In genomic region chr4:115647580-115647979, GRCm38 (mm10) we compare ENCODE assay signal across 10 mouse cellular contexts. TPM values are rescaled to one million over a fixed set of nuclear protein-coding genes. Genes with fewer than 3 reads are reported as not detected.
DNase-seq lines count a peak whose midpoint lies in the region; ATAC-seq and TF ChIP-seq lines count a peak whose summit lies in the region.
"Had no signal": no experiment of that assay in that cellular context is flagged by ENCODE, and none has a peak within 500 bp of the region (broad histone marks: within the 10 kb centered on the region; RNA-seq: fewer than 3 reads in every experiment).

Gene Cyp4b1 (minus strand): TSS chr4:115647723.

- peak; percentile 82 to 86 for DNase-seq in heart, adult 2 months
- DNase-seq in heart, embryonic 10.5 days (ENCODE audit: low spot score), result no peak
- DNase-seq in gastrocnemius, adult 8-10 months (ENCODE audit: low spot score in 2 of 2), result peak; percentile 32 to 51
- peak; percentile 80 for DNase-seq in kidney, postnatal 10 days
- peak; percentile 24 for DNase-seq in spleen, postnatal 36 days (ENCODE audit: low spot score in 2 of 2)
- DNase-seq in frontal cortex, postnatal 14 days (ENCODE audit: low spot score in 2 of 2), result no peak
- DNase-seq: right cerebral cortex, postnatal 4 days had no signal

- intact Hi-C loops in heart, adult 2 months (cut with DNase I), result loop anchor here (2.0 to 10.0 kb wide), 3 partner anchors 61 to 197 kb away; no protein-coding TSS in a partner anchor

- WGBS in heart, adult 2 months, result 41% methylated on average over 9 of the region's 9 CpGs
- WGBS in heart, embryonic 10.5 days, result 85% methylated on average over 9 of the region's 9 CpGs
- 95% methylated on average over 9 of the region's 9 CpGs for WGBS in hindbrain, embryonic 12.5 days

- TF ChIP-seq POLR2A in heart, adult 2 months (IDR thresholded peaks at IDR 0.05; ENCODE audit: insufficient read depth, low read depth, low read length), result peak; percentile 88

- peak within 1 kb of the TSS; percentile 80 for H3K27ac ChIP-seq in heart, adult 2 months
- no peak within 1 kb of the TSS for H3K27ac ChIP-seq in heart, embryonic 10.5 days
- no peak within 1 kb of the TSS for H3K27ac ChIP-seq in hindbrain, embryonic 12.5 days

- peak; percentile 18; the same call in 1 of the 2 replicates for TF ChIP-seq CTCF in heart, adult 2 months (IDR thresholded peaks at IDR 0.05)

- no peaks in the 10 kb centered on the region for H3K27me3 ChIP-seq in heart, adult 2 months (ENCODE audit: control insufficient read depth, insufficient read depth, low read length)
- H3K27me3 ChIP-seq in heart, embryonic 10.5 days (ENCODE audit: insufficient read depth, poor library complexity, severe bottlenecking), result no peaks in the 10 kb centered on the region
- no peaks in the 10 kb centered on the region for H3K27me3 ChIP-seq in hindbrain, embryonic 12.5 days

- H3K4me3 ChIP-seq in heart, adult 2 months, result peak within 1 kb of the TSS; percentile 47
- no peak within 1 kb of the TSS for H3K4me3 ChIP-seq in heart, embryonic 10.5 days
- H3K4me3 ChIP-seq in hindbrain, embryonic 12.5 days, result no peak within 1 kb of the TSS

- H3K79me2 ChIP-seq in heart, adult 2 months (replicated peaks; ENCODE audit: control insufficient read depth, insufficient read depth, low read length), result no peaks in the 10 kb centered on the region

- peak within 1 kb of the TSS; percentile 68 for H3K9ac ChIP-seq in heart, adult 2 months (ENCODE audit: low read depth, low read length)
- no peak within 1 kb of the TSS for H3K9ac ChIP-seq in hindbrain, embryonic 12.5 days

- no peak for ATAC-seq in granulocyte monocyte progenitor cell, adult 5-6 weeks (replicated peaks; ENCODE audit: poor library complexity, severe bottlenecking)
- no peak for ATAC-seq in hindbrain, embryonic 12.5 days (ENCODE audit: low FRiP score)

- no peak within 1 kb of the TSS for H3K4me2 ChIP-seq in hindbrain, embryonic 12.5 days (replicated peaks)

- H3K4me1 ChIP-seq in heart, adult 2 months (ENCODE audit: control insufficient read depth, insufficient read depth, low read length), result peaks cover 9% of the 10 kb centered on the region
- H3K4me1 ChIP-seq in heart, embryonic 10.5 days, result no peaks in the 10 kb centered on the region
- H3K4me1 ChIP-seq in hindbrain, embryonic 12.5 days, result no peaks in the 10 kb centered on the region

- peak; percentile 33; the same call in 1 of the 2 replicates for TF ChIP-seq EP300 in heart, adult 2 months (IDR thresholded peaks at IDR 0.05; ENCODE audit: insufficient read depth, low read depth, low read length)

- H3K36me3 ChIP-seq in heart, adult 2 months (ENCODE audit: control insufficient read depth, insufficient read depth, low read length), result peaks cover 7% of the 10 kb centered on the region; the same call in 1 of the 2 replicates
- no peaks in the 10 kb centered on the region for H3K36me3 ChIP-seq in heart, embryonic 10.5 days
- no peaks in the 10 kb centered on the region for H3K36me3 ChIP-seq in hindbrain, embryonic 12.5 days

- H3K9me3 ChIP-seq in heart, embryonic 10.5 days, result no peaks in the 10 kb centered on the region
- H3K9me3 ChIP-seq in hindbrain, embryonic 12.5 days (replicated peaks), result no peaks in the 10 kb centered on the region

RNA-seq across cellular contexts. Expression of gene Cyp4b1, which starts in this region (rescaled TPM):
- 10 to 100 TPM; 28.3 to 29.2 TPM for total RNA-seq in heart, adult 2 months (2021)
- polyA plus RNA-seq in heart, adult 2 months (2012; rRNA removed), result 56.5 and 61.1 TPM in 2 replicates
- 0.60 and 0.62 TPM in 2 replicates for polyA plus RNA-seq in heart, embryonic 10.5 days (2016; fragmentation: Nextera tagmentation; extraction: Ambion mirVana)
- 1 to 10 TPM; 3.2 to 5.1 (median 4.0) TPM for total RNA-seq in gastrocnemius, adult 8-10 months (2022)
- total RNA-seq in granulocyte monocyte progenitor cell, adult 5-6 weeks (2014; fragmentation: Nextera tagmentation), result not detected in 2 replicates
- not detected in 2 replicates for total RNA-seq in granulocyte monocyte progenitor cell, adult 5-6 weeks (2017)
- 0.12 and 0.36 TPM in 2 replicates for polyA plus RNA-seq in hindbrain, embryonic 12.5 days (2016; fragmentation: Nextera tagmentation; extraction: Ambion mirVana)
- polyA plus RNA-seq: C2C12 had no signal

Comparison
In these comparisons a context has a peak if more than half of its experiments do, and no peak if none do; other contexts are left out.
1. RNA of gene Cyp4b1 (total RNA-seq): 28.3 to 29.2 TPM in heart, adult 2 months; 3.2 to 5.1 TPM in gastrocnemius, adult 8-10 months and not detected in granulocyte monocyte progenitor cell, adult 5-6 weeks; every median in the first group is over 4 times any median in the second.
2. RNA of gene Cyp4b1 (polyA plus RNA-seq): 56.5 to 61.1 TPM in heart, adult 2 months; 0.60 to 0.62 TPM in heart, embryonic 10.5 days and 0.12 to 0.36 TPM in hindbrain, embryonic 12.5 days; every median in the first group is over 10 times any median in the second.
3. DNase-seq: peak in heart, adult 2 months (2 of 2), gastrocnemius, adult 8-10 months (2 of 2), kidney, postnatal 10 days (single experiment) and spleen, postnatal 36 days (2 of 2); none in heart, embryonic 10.5 days (single experiment) and frontal cortex, postnatal 14 days (0 of 2).